Mouse (Mus musculus) kidney, embryonic 15.5 days (tissue): ENCODE measurements around the gene Hand2. TPM values are rescaled to one million over a fixed set of nuclear protein-coding genes. Genes with fewer than 3 reads are reported as not detected.

ENCODE experiments used
- polyA plus RNA-seq: library from polyadenylated mRNA; unstranded; fragments of >200 nt; fragmentation: Nextera tagmentation; extraction: Ambion mirVana; gene quantifications from 2 replicates; pipeline ENCODE4 v1.2.1, GENCODE M21; 2015

Gene Hand2
- polyA plus RNA-seq, 1 experiment from 2014 or later = 1.7 TPM

Other genes with a start within 250 kb of the Hand2 start
- 0.39 TPM in 1 of 2 replicates, not detected in the other for gene Scrg1, start 134.9 kb downstream of the Hand2 start, polyA plus RNA-seq
- 35.9 and 37.0 TPM in 2 replicates for gene Sap30, start 166.9 kb downstream of the Hand2 start, polyA plus RNA-seq
- gene Hmgb2, start 190.9 kb downstream of the Hand2 start, polyA plus RNA-seq = 478 and 554 TPM in 2 replicates